Mouse (Mus musculus) kidney, embryonic 15.5 days (tissue): ENCODE measurements at regions not wholly inside any gene's neighbourhood (a gene's known extent, or its start where the extent isn't known, plus 50 kb on each side); places are given as distances from the start of the nearest gene placed in this dataset.

ENCODE experiments used
- ATAC-seq: fragments of 200-750 bp; cut with Nextera tagmentation; replicated peaks from 2 replicates; pipeline ENCODE4 v1.8.0; 2017; ENCODE audit warnings: moderate TSS enrichment; ENCODE audit not compliant: low FRiP score
- H3K27ac ChIP-seq: fragments of 300-500 bp; sonication (generic); 2 replicates; pipeline ENCODE4 v1.5.1; 2015; ENCODE audit warnings: mild to moderate bottlenecking, inconsistent platforms
- H3K27me3 ChIP-seq: fragments of 300-500 bp; sonication (generic); 2 replicates; pipeline ENCODE4 v1.6.1; 2015; ENCODE audit warnings: inconsistent platforms
- H3K36me3 ChIP-seq: fragments of 300-500 bp; sonication (generic); 2 replicates; pipeline ENCODE4 v1.6.1; 2015; ENCODE audit warnings: inconsistent platforms
- H3K4me1 ChIP-seq: fragments of 300-500 bp; sonication (generic); 2 replicates; pipeline ENCODE4 v1.6.1; 2015; ENCODE audit warnings: inconsistent platforms
- H3K4me2 ChIP-seq: fragments of 300-500 bp; sonication (generic); 2 replicates; pipeline ENCODE4 v1.6.1; 2015; ENCODE audit warnings: moderate library complexity, mild to moderate bottlenecking, inconsistent platforms
- H3K4me3 ChIP-seq: fragments of 300-500 bp; sonication (generic); replicated peaks from 2 replicates; pipeline ENCODE4 v1.5.1; 2015; ENCODE audit warnings: mild to moderate bottlenecking, inconsistent platforms
- H3K9ac ChIP-seq: fragments of 300-500 bp; sonication (generic); 2 replicates; pipeline ENCODE4 v1.6.1; 2015; ENCODE audit warnings: mild to moderate bottlenecking, inconsistent platforms
- H3K9me3 ChIP-seq: fragments of 300-500 bp; sonication (generic); replicated peaks from 2 replicates; pipeline ENCODE4 v1.6.1; 2016; ENCODE audit warnings: inconsistent platforms
- WGBS: fragments of 180-500 bp; shearing (Covaris S2); methylation state at CpG from one replicate; pipeline ENCODE4 v1.1.7; 2015; ENCODE audit warnings: mixed read lengths; 5-methylcytosine and 5-hydroxymethylcytosine counted together

GRCm38 (mm10) chr2:178572301-178572700, 142.0 kb downstream of the Cdh26 start:
- H3K9me3 ChIP-seq = no peaks in the 10 kb centered on the region
- H3K4me3 ChIP-seq = no peak overlapping the region
- no peaks in the 10 kb centered on the region for H3K4me1 ChIP-seq
- no peak for ATAC-seq
- no peak overlapping the region for H3K27ac ChIP-seq
- H3K9ac ChIP-seq = no peak overlapping the region
- no peaks in the 10 kb centered on the region for H3K36me3 ChIP-seq
- H3K4me2 ChIP-seq = no peak overlapping the region
- WGBS = 65% methylated on average over 5 of the region's 5 CpGs
- no peaks in the 10 kb centered on the region for H3K27me3 ChIP-seq

GRCm38 (mm10) chr2:178574859-178575258, 144.5 kb downstream of the Cdh26 start:
- Histone ChIP-seq H3K9me3 (no peaks in the 10 kb centered on the region), H3K27me3 (no peaks in the 10 kb centered on the region), H3K4me2 (no peak overlapping the region), H3K4me1 (no peaks in the 10 kb centered on the region), H3K9ac (no peak overlapping the region), H3K27ac (no peak overlapping the region), H3K4me3 (no peak overlapping the region), H3K36me3 (no peaks in the 10 kb centered on the region)
- 32% methylated on average over 4 of the region's 4 CpGs for WGBS
- no peak for ATAC-seq

- 48% methylated on average over 6 of the region's 6 CpGs for WGBS
- Histone ChIP-seq H3K4me1 (peaks cover 3% of the 10 kb centered on the region; the same call in 1 of the 2 replicates), H3K4me3 (no peak overlapping the region), H3K27ac (no peak overlapping the region), H3K36me3 (no peaks in the 10 kb centered on the region), H3K4me2 (no peak overlapping the region), H3K27me3 (no peaks in the 10 kb centered on the region), H3K9ac (no peak overlapping the region), H3K9me3 (no peaks in the 10 kb centered on the region)
- no peak for ATAC-seq
Measured at GRCm38 (mm10) chr2:178575403-178575802, 145.1 kb downstream of the Cdh26 start.

GRCm38 (mm10) chr2:178576067-178576466, 145.7 kb downstream of the Cdh26 start:
- 67% methylated on average over 7 of the region's 7 CpGs for WGBS

GRCm38 (mm10) chr2:178579571-178579970, 149.2 kb downstream of the Cdh26 start:
- no peak overlapping the region for H3K9ac ChIP-seq
- no peak overlapping the region for H3K4me3 ChIP-seq
- H3K27me3 ChIP-seq = no peaks in the 10 kb centered on the region
- no peaks in the 10 kb centered on the region for H3K36me3 ChIP-seq
- no peak for ATAC-seq
- H3K9me3 ChIP-seq = no peaks in the 10 kb centered on the region
- WGBS = 75% methylated on average over 6 of the region's 6 CpGs
- H3K27ac ChIP-seq = no peak overlapping the region
- H3K4me2 ChIP-seq = no peak overlapping the region
- H3K4me1 ChIP-seq = peaks cover 17% of the 10 kb centered on the region

More at GRCm38 (mm10) chr2:178576067-178576466, 145.7 kb downstream of the Cdh26 start:
- Histone ChIP-seq H3K4me1 (peaks cover 10% of the 10 kb centered on the region), H3K4me3 (no peak overlapping the region), H3K27ac (no peak overlapping the region), H3K9me3 (no peaks in the 10 kb centered on the region), H3K9ac (no peak overlapping the region), H3K27me3 (no peaks in the 10 kb centered on the region), H3K36me3 (no peaks in the 10 kb centered on the region), H3K4me2 (no peak overlapping the region)
- ATAC-seq = no peak

- no peak overlapping the region for H3K9ac ChIP-seq
- H3K9me3 ChIP-seq = no peaks in the 10 kb centered on the region
- no peaks in the 10 kb centered on the region for H3K27me3 ChIP-seq
- no peak overlapping the region for H3K4me3 ChIP-seq
- no peak for ATAC-seq
- WGBS = 69% methylated on average over 12 of the region's 12 CpGs
- no peaks in the 10 kb centered on the region for H3K36me3 ChIP-seq
- H3K4me2 ChIP-seq = no peak overlapping the region
- peaks cover 17% of the 10 kb centered on the region for H3K4me1 ChIP-seq
- H3K27ac ChIP-seq = no peak overlapping the region
Measured at GRCm38 (mm10) chr2:178581306-178581705, 151.0 kb downstream of the Cdh26 start.

GRCm38 (mm10) chr2:178584970-178585566, 154.7 kb downstream of the Cdh26 start:
- Histone ChIP-seq H3K4me3 (no peak overlapping the region), H3K27ac (no peak overlapping the region), H3K9ac (no peak overlapping the region), H3K4me1 (peaks cover 17% of the 10 kb centered on the region), H3K9me3 (no peaks in the 10 kb centered on the region), H3K4me2 (no peak overlapping the region), H3K27me3 (no peaks in the 10 kb centered on the region), H3K36me3 (no peaks in the 10 kb centered on the region)
- WGBS = 91% methylated on average over 5 of the region's 5 CpGs
- ATAC-seq = no peak

GRCm38 (mm10) chr2:178587134-178587636, 156.9 kb downstream of the Cdh26 start:
- Histone ChIP-seq H3K9me3 (no peaks in the 10 kb centered on the region), H3K4me3 (no peak overlapping the region), H3K9ac (no peak overlapping the region), H3K27ac (no peak overlapping the region), H3K27me3 (no peaks in the 10 kb centered on the region), H3K4me1 (no peaks in the 10 kb centered on the region), H3K36me3 (no peaks in the 10 kb centered on the region), H3K4me2 (no peak overlapping the region)
- 77% methylated on average over 7 of the region's 7 CpGs for WGBS
- no peak for ATAC-seq

- peaks cover 24% of the 10 kb centered on the region for H3K4me1 ChIP-seq
- H3K9me3 ChIP-seq = no peaks in the 10 kb centered on the region
- WGBS = 75% methylated on average over 9 of the region's 9 CpGs
- no peak overlapping the region for H3K4me3 ChIP-seq
- no peak overlapping the region for H3K9ac ChIP-seq
- no peak overlapping the region for H3K4me2 ChIP-seq
- H3K36me3 ChIP-seq = no peaks in the 10 kb centered on the region
- H3K27me3 ChIP-seq = no peaks in the 10 kb centered on the region
- H3K27ac ChIP-seq = no peak overlapping the region
- no peak for ATAC-seq
Measured at GRCm38 (mm10) chr2:178593743-178594142, 163.4 kb downstream of the Cdh26 start.

- H3K9me3 ChIP-seq = no peaks in the 10 kb centered on the region
- H3K36me3 ChIP-seq = no peaks in the 10 kb centered on the region
- WGBS = 20% methylated on average over 6 of the region's 6 CpGs
- no peak overlapping the region for H3K27ac ChIP-seq
- peaks cover 24% of the 10 kb centered on the region for H3K4me1 ChIP-seq
- H3K9ac ChIP-seq = no peak overlapping the region
- H3K4me2 ChIP-seq = no peak overlapping the region
- ATAC-seq = no peak
- no peaks in the 10 kb centered on the region for H3K27me3 ChIP-seq
- no peak overlapping the region for H3K4me3 ChIP-seq
Measured at GRCm38 (mm10) chr2:178594177-178594576, 163.8 kb downstream of the Cdh26 start.

- WGBS = 45% methylated on average over 16 of the region's 16 CpGs
- no peaks in the 10 kb centered on the region for H3K27me3 ChIP-seq
Measured at GRCm38 (mm10) chr2:178596312-178597083, 166.2 kb downstream of the Cdh26 start.

GRCm38 (mm10) chr2:178597084-178597470, 166.7 kb downstream of the Cdh26 start:
- ATAC-seq = peak; percentile 40; the same call in 1 of the 2 replicates
- H3K4me1 ChIP-seq = peaks cover 24% of the 10 kb centered on the region

More at GRCm38 (mm10) chr2:178596312-178597083, 166.2 kb downstream of the Cdh26 start:
- Histone ChIP-seq H3K9me3 (no peaks in the 10 kb centered on the region), H3K9ac (no peak overlapping the region), H3K4me1 (peaks cover 24% of the 10 kb centered on the region), H3K4me3 (no peak overlapping the region), H3K4me2 (no peak overlapping the region), H3K27ac (no peak overlapping the region), H3K36me3 (no peaks in the 10 kb centered on the region)
- no peak for ATAC-seq

More at GRCm38 (mm10) chr2:178597084-178597470, 166.7 kb downstream of the Cdh26 start:
- H3K4me3 ChIP-seq = no peak overlapping the region
- no peak overlapping the region for H3K9ac ChIP-seq
- no peaks in the 10 kb centered on the region for H3K36me3 ChIP-seq
- H3K27me3 ChIP-seq = no peaks in the 10 kb centered on the region
- H3K9me3 ChIP-seq = no peaks in the 10 kb centered on the region
- no peak overlapping the region for H3K27ac ChIP-seq
- H3K4me2 ChIP-seq = no peak overlapping the region
- WGBS = 21% methylated on average over 7 of the region's 7 CpGs
